Mouse (Mus musculus): ENCODE measurements at regions not wholly inside any gene's neighbourhood (a gene's known extent, or its start where the extent isn't known, plus 50 kb on each side); places are given as distances from the start of the nearest gene placed in this dataset.

DNA sequence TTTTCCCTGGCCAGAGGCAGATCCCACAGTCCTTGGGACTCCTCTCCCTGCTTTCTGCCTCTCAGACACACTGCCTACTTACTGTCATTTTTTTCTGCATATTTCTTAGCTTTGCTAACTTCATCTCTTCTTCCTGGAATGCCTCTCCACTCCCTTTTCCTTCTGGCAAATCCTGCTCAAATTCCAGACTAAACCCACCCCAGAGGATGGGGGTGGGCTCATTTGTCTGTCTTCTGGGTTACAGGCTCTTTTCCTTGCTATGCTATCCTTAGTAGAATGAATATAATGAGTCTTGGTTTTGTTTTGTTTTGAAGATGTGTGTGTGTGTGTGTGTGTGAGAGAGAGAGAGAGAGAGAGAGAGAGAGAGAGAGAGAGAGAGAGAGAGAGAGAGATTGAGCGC lies 51.9 kb upstream of the Klf9 start:
- DNase-seq (ENCODE audit: low spot score in 2 of 2), result no peak

DNA sequence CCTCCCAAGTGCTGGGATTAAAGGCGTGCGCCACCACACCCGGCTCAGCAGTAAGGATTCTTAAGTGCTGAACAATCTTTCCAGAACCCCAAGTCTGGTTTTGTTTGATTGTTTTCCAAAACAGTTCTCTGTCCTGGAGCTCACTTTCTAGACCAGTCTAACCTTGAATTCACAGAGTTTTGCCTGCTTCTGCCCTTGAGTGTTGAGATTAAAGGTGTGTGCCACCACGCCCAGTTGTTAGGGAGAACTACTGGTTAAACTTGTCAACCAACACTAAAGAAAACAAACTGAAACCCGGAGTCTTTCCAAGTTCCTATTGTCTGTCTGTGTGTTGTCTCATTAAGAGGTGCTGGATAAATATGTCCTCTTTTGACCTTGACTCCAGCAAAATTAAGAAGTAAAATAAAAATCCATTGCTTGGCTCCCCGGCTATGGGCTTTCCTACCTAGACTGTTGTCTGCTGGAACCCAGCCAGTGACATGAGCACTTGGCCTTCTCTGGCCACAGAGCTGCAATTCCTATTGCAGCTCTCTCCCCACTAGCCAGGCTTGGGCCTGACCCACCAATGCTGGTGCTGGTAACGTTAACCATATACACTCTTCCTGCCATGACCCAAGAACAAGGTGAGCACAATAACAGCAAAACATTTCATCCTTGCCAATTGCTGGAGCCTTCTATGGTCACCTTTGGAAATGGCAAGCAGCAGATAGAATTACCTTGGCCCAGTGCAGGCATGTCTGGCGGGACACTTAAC lies 51.1 kb upstream of the Klf9 start:
- no peak for DNase-seq (ENCODE audit: low spot score in 2 of 2)
